Mouse (Mus musculus): ENCODE measurements around the gene Pam. TPM values are rescaled to one million over a fixed set of nuclear protein-coding genes. Genes with fewer than 3 reads are reported as not detected.

The Pam gene
- polyA plus RNA-seq, 1 experiment: 78.7 TPM

DNA sequence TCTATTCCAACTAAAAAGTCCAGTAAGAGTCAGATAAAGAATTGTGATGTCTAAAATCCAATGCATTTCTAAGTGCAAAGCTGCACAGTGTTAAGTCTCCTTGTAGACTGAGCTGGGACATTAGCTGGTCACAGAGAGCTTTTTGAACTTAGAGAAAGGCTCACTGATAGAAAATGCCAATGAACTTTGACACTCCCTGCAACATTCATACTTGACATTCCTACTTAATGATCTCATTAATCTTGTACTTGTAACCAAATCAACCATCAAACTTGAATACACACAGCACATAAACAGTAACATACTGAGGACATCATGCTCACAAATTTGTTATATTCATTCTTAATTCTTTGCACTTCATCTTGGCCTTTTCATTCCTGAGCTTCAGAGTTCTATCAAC, 335.6 kb downstream of the Pam start:
- TF ChIP-seq CTCF (IDR thresholded peaks at IDR 0.05; ENCODE audit: borderline replicate concordance, insufficient read depth, low read length) (no peak), POLR2A (IDR thresholded peaks at IDR 0.05; ENCODE audit: low read depth, low read length) (no peak)
- H3K4me1 ChIP-seq (ENCODE audit: control insufficient read depth, insufficient read depth, low read length): no peaks in the 10 kb centered on the region
- no peak overlapping the region for H3K4me3 ChIP-seq (ENCODE audit: insufficient read depth, low read length)
- H3K27ac ChIP-seq (ENCODE audit: insufficient read depth, low read length): no peak overlapping the region

DNA sequence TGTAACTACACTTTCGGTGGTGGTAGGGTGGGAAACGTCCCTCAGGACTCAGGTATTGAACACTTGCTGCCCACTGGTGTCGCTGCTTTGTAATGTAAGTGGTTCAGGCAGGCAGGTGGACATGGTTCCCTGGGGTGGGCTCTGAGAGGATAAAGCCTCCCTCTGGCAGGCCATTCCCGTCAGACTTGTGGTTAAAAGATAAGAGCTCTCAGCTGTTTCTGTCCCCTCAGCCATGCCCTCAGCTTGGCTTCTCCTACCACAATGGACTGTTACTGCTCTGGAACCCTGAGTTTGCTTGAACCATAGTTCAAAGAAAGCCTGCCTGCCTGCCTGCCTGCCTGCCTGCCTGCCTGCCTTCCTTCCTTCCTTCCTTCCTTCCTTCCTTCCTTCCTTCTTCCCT, 341.1 kb downstream of the Pam start:
- no peak overlapping the region for H3K27ac ChIP-seq (ENCODE audit: insufficient read depth, low read length)
- no peaks in the 10 kb centered on the region for H3K4me1 ChIP-seq (ENCODE audit: control insufficient read depth, insufficient read depth, low read length)
- TF ChIP-seq POLR2A (IDR thresholded peaks at IDR 0.05; ENCODE audit: low read depth, low read length): no peak
- no peak for TF ChIP-seq CTCF (IDR thresholded peaks at IDR 0.05; ENCODE audit: borderline replicate concordance, insufficient read depth, low read length)
- H3K4me3 ChIP-seq (ENCODE audit: insufficient read depth, low read length): no peak overlapping the region

DNA sequence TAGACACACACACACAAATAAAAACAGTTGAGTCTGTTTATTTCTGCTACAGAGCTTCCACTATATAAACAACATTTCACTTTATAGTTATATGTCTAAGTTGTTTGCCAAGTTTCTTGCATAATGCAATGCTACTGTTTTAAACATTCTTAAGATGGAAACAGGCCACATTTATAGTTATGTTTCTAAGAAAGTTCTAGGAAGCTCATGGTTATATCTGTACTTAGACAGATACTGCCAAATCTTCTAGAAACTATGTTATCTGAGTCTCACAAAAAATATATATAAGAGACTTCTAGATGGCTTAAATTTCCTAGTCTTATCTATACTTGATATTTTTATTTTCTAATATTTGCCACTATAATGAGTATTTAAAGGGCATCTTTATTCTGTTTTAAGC, 342.2 kb downstream of the Pam start:
- H3K4me3 ChIP-seq (ENCODE audit: insufficient read depth, low read length): no peak overlapping the region
- no peak overlapping the region for H3K27ac ChIP-seq (ENCODE audit: insufficient read depth, low read length)
- no peak for TF ChIP-seq POLR2A (IDR thresholded peaks at IDR 0.05; ENCODE audit: low read depth, low read length)
- TF ChIP-seq CTCF (IDR thresholded peaks at IDR 0.05; ENCODE audit: borderline replicate concordance, insufficient read depth, low read length): no peak
- H3K4me1 ChIP-seq (ENCODE audit: control insufficient read depth, insufficient read depth, low read length): no peaks in the 10 kb centered on the region

DNA sequence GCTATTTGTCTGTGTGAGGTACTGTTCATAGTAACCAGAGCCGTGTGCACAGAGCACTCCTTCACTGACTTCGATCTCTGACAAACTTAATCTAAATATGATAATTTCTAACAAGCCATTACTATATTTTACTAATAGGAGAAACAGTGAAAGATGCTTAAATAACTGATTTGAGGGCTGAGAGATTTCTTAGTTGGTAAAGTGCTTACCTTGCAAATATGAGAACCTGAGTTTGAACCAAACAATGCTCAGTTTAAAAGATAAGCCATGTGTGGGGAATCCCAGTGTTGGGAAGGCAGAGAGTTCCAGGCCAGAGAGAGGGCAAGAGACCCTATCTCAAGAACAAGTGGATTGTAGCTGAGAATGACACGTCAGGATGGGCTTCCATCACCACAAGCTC, 347.3 kb downstream of the Pam start:
- no peak overlapping the region for H3K4me3 ChIP-seq (ENCODE audit: insufficient read depth, low read length)
- TF ChIP-seq POLR2A (IDR thresholded peaks at IDR 0.05; ENCODE audit: low read depth, low read length) (no peak), CTCF (IDR thresholded peaks at IDR 0.05; ENCODE audit: borderline replicate concordance, insufficient read depth, low read length) (no peak)
- no peak overlapping the region for H3K27ac ChIP-seq (ENCODE audit: insufficient read depth, low read length)
- H3K4me1 ChIP-seq (ENCODE audit: control insufficient read depth, insufficient read depth, low read length): no peaks in the 10 kb centered on the region

DNA sequence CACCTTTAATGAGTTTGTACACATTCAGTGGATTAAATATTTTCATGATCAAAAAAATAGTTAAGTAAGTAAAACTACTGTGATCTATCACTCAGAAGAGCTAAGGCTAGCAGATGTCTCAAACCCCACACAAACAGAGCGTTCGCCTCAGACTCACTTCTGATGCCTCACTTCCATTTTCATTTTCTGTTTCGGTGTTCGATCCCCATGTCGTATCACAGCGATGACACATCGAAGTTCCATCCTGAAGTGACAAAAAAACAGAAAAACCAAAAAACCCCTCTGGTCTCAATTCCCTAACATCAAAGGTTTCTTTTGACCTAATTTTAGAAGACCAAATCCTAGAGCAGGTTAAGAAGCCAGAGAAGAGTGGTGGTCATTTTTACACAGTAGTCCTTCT, 349.2 kb downstream of the Pam start:
- TF ChIP-seq POLR2A (IDR thresholded peaks at IDR 0.05; ENCODE audit: low read depth, low read length): no peak
- TF ChIP-seq CTCF (IDR thresholded peaks at IDR 0.05; ENCODE audit: borderline replicate concordance, insufficient read depth, low read length): no peak
- no peak overlapping the region for H3K27ac ChIP-seq (ENCODE audit: insufficient read depth, low read length)
- no peak overlapping the region for H3K4me3 ChIP-seq (ENCODE audit: insufficient read depth, low read length)
- no peaks in the 10 kb centered on the region for H3K4me1 ChIP-seq (ENCODE audit: control insufficient read depth, insufficient read depth, low read length)

DNA sequence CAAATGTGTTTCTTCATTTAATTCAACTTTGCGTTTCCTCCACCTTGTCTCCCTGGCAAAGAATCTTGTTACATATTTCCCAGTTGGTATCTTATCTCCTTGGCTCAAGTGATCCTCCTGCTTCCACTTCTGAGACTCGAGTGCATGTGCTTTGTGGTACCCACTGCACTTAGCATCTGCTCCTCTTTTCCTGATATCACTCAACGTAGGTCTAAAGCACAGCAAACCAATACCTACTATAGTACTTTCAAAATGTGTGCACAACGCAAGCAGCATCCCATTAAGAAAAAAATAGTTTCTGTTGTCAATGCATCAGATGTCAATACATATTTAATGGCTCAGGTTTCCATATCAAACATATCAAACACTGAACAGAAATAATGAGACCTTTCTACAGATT, 349.7 kb downstream of the Pam start:
- H3K27ac ChIP-seq (ENCODE audit: insufficient read depth, low read length): no peak overlapping the region
- no peaks in the 10 kb centered on the region for H3K4me1 ChIP-seq (ENCODE audit: control insufficient read depth, insufficient read depth, low read length)
- no peak overlapping the region for H3K4me3 ChIP-seq (ENCODE audit: insufficient read depth, low read length)
- TF ChIP-seq CTCF (IDR thresholded peaks at IDR 0.05; ENCODE audit: borderline replicate concordance, insufficient read depth, low read length): no peak
- no peak for TF ChIP-seq POLR2A (IDR thresholded peaks at IDR 0.05; ENCODE audit: low read depth, low read length)

Data from embryonic fibroblast, embryonic 13.5 days (primary cell).